In the genomic region with DNA sequence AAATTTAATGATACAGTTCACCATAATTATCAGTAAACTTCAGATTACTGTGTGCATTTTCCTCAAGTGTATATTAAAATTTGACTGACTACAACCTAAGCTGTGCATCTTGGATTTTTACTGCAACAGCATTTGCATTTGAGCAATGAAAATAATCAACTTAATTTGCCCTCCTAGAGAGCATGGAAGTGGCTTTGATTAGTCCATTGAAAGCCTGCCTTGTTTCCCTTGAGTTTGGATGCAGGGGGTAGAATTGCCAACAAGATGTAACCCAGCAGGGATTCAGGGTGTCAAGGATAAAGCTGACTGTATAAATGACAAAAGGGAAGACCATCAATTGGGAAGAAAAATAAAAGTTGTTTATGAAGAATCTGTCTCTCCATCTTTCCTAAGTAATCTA, we compare ENCODE assay signal across 32 mouse cellular contexts.
"Had no signal": no experiment of that assay in that cellular context is flagged by ENCODE, and none has a peak within 500 bp of the region (broad histone marks: within the 10 kb centered on the region; RNA-seq: fewer than 3 reads in every experiment).

No protein-coding gene starts in this region.

- H3K27me3 ChIP-seq: limb, embryonic 12.5 days; limb, embryonic 13.5 days; limb, embryonic 15.5 days; liver, embryonic 12.5 days; liver, embryonic 13.5 days; liver, embryonic 15.5 days; lung, embryonic 15.5 days; megakaryocyte, embryonic 14.5 days; midbrain, embryonic 12.5 days; midbrain, embryonic 13.5 days; midbrain, embryonic 15.5 days; neural tube, embryonic 12.5 days; neural tube, embryonic 13.5 days had no signal

- H3K9ac ChIP-seq: limb, embryonic 12.5 days; limb, embryonic 13.5 days; limb, embryonic 15.5 days; liver, embryonic 12.5 days; liver, embryonic 13.5 days; liver, embryonic 14.5 days; liver, embryonic 15.5 days; liver, postnatal 0 days; lung, embryonic 14.5 days; lung, embryonic 15.5 days; midbrain, embryonic 12.5 days; midbrain, embryonic 13.5 days; midbrain, embryonic 15.5 days; neural tube, embryonic 12.5 days; neural tube, embryonic 13.5 days had no signal

- H3K27ac ChIP-seq: limb, embryonic 12.5 days; limb, embryonic 13.5 days; limb, embryonic 15.5 days; liver, embryonic 12.5 days; liver, embryonic 13.5 days; liver, embryonic 14.5 days; liver, embryonic 15.5 days; lung, embryonic 15.5 days; macrophage; midbrain, embryonic 10.5 days; midbrain, embryonic 12.5 days; midbrain, embryonic 13.5 days; midbrain, embryonic 15.5 days; neural tube, embryonic 12.5 days; neural tube, embryonic 13.5 days had no signal

- ATAC-seq: liver, embryonic 12.5 days; liver, postnatal 0 days; lung, postnatal 0 days; midbrain, embryonic 13.5 days; midbrain, embryonic 15.5 days; midbrain, embryonic 16.5 days had no signal

- H3K4me1 ChIP-seq: limb, embryonic 12.5 days; limb, embryonic 13.5 days; limb, embryonic 15.5 days; liver, embryonic 12.5 days; liver, embryonic 13.5 days; liver, embryonic 15.5 days; lung, embryonic 15.5 days; megakaryocyte, embryonic 14.5 days; midbrain, embryonic 10.5 days; midbrain, embryonic 12.5 days; midbrain, embryonic 13.5 days; midbrain, embryonic 15.5 days; neural tube, embryonic 12.5 days; neural tube, embryonic 13.5 days had no signal

- H3K4me2 ChIP-seq: limb, embryonic 12.5 days; limb, embryonic 13.5 days; limb, embryonic 15.5 days; liver, embryonic 11.5 days; liver, embryonic 12.5 days; liver, embryonic 13.5 days; liver, embryonic 15.5 days; lung, embryonic 14.5 days; lung, embryonic 15.5 days; midbrain, embryonic 11.5 days; midbrain, embryonic 12.5 days; midbrain, embryonic 13.5 days; midbrain, embryonic 15.5 days; neural tube, embryonic 12.5 days; neural tube, embryonic 13.5 days had no signal

- H3K4me3 ChIP-seq: limb, embryonic 12.5 days; limb, embryonic 13.5 days; limb, embryonic 15.5 days; liver, embryonic 12.5 days; liver, embryonic 13.5 days; liver, embryonic 15.5 days; lung, embryonic 15.5 days; megakaryocyte, embryonic 14.5 days; midbrain, embryonic 10.5 days; midbrain, embryonic 12.5 days; midbrain, embryonic 13.5 days; midbrain, embryonic 15.5 days; myocyte; neural tube, embryonic 12.5 days; neural tube, embryonic 13.5 days had no signal

- H3K9me3 ChIP-seq: limb, embryonic 12.5 days; limb, embryonic 13.5 days; limb, embryonic 15.5 days; liver, embryonic 12.5 days; liver, embryonic 13.5 days; liver, embryonic 15.5 days; lung, embryonic 15.5 days; midbrain, embryonic 10.5 days; midbrain, embryonic 12.5 days; midbrain, embryonic 13.5 days; neural tube, embryonic 12.5 days; neural tube, embryonic 13.5 days had no signal

- H3K36me3 ChIP-seq: limb, embryonic 12.5 days; limb, embryonic 13.5 days; limb, embryonic 15.5 days; liver, embryonic 12.5 days; liver, embryonic 13.5 days; liver, embryonic 15.5 days; lung, embryonic 15.5 days; midbrain, embryonic 10.5 days; midbrain, embryonic 12.5 days; midbrain, embryonic 13.5 days; midbrain, embryonic 15.5 days; neural tube, embryonic 12.5 days; neural tube, embryonic 13.5 days had no signal

- DNase-seq: left cerebral cortex, postnatal 4 days; liver; liver, embryonic 13.5 days; liver, postnatal 0 days; lung, adult 18-20 months; lung, adult 2 months; lung, embryonic 14.5 days; lung, postnatal 10 days; lung, postnatal 14 days; lung, postnatal 36 days; lung, postnatal 4 days; midbrain, embryonic 14.5 days had no signal
